Mouse (Mus musculus) cortical plate, adult 2 months (tissue): ENCODE data around the gene Fam19a1. TPM values are rescaled to one million over a fixed set of nuclear protein-coding genes. Genes with fewer than 3 reads are reported as not detected.

Experiments
- H3K27ac ChIP-seq: fragments of 200-500 bp; 2 replicates; pipeline ENCODE4 v1.5.1; 2012; ENCODE audit warnings: low read length, control low read depth, inconsistent platforms; ENCODE audit not compliant: insufficient read depth
- H3K4me1 ChIP-seq: fragments of 200-500 bp; 2 replicates; pipeline ENCODE4 v1.6.1; 2011; ENCODE audit warnings: low read length; ENCODE audit not compliant: control insufficient read depth, insufficient read depth
- H3K4me3 ChIP-seq: fragments of 200-500 bp; 2 replicates; pipeline ENCODE4 v1.5.1; 2011; ENCODE audit warnings: mild to moderate bottlenecking, low read length, control low read depth; ENCODE audit not compliant: insufficient read depth
- CTCF ChIP-seq: fragments of 200-500 bp; IDR thresholded peaks from 2 replicates; pipeline ENCODE4 v1.5.1; 2011; ENCODE audit warnings: mild to moderate bottlenecking, control low read depth, low read length; ENCODE audit not compliant: insufficient read depth; ENCODE audit errors: extremely low read depth
- POLR2A ChIP-seq: fragments of 200-500 bp; IDR thresholded peaks from 2 replicates; pipeline ENCODE4 v1.6.1; 2011; ENCODE audit warnings: mild to moderate bottlenecking, low read length, control low read depth; ENCODE audit not compliant: insufficient read depth; ENCODE audit errors: extremely low read depth
- polyA plus RNA-seq: library from polyadenylated mRNA; depleted of rRNA; stranded (reverse); fragments of >200 nt; gene quantifications from 2 replicates; pipeline ENCODE4 v1.2.3, GENCODE M21; 2012

The Fam19a1 gene
- polyA plus RNA-seq, 1 experiment: 18.8 TPM

GRCm38 (mm10) chr6:96287377-96287776 lies 174.4 kb downstream of the Fam19a1 start:
- Histone ChIP-seq H3K27ac (no peak overlapping the region), H3K4me3 (no peak overlapping the region), H3K4me1 (no peaks in the 10 kb centered on the region)
- TF ChIP-seq CTCF: no peak
- no peak for TF ChIP-seq POLR2A

- TF ChIP-seq CTCF (no peak), POLR2A (no peak)
- Histone ChIP-seq H3K4me1 (no peaks in the 10 kb centered on the region), H3K4me3 (no peak overlapping the region), H3K27ac (no peak overlapping the region)
Measured at GRCm38 (mm10) chr6:96289672-96290071, 176.7 kb downstream of the Fam19a1 start.

DNA sequence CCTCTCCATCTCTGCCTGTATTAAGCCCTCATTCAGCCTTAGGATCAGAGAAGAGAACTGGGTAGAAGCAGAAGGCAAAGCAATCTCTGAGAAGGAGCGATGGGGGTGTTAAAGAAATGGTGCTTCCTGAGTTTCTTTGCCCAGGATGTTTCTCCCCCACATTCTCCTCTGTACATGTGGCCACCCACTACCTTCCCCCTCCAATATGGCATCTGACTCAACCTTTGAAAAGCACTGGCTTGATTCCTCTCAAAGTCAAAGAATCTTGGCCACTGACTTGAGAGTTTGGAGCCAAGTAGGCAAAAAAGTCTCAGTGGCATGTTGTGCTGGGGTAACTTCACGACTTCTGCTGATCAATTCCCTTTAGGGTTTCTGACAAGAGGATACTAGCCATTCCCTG lies 234.5 kb downstream of the Fam19a1 start:
- TF ChIP-seq CTCF: no peak
- TF ChIP-seq POLR2A: no peak
- H3K4me1 ChIP-seq: peaks cover 2% of the 10 kb centered on the region
- no peak overlapping the region for H3K4me3 ChIP-seq
- H3K27ac ChIP-seq: no peak overlapping the region

GRCm38 (mm10) chr6:96349446-96350025 lies 236.6 kb downstream of the Fam19a1 start:
- H3K4me3 ChIP-seq: no peak overlapping the region
- H3K27ac ChIP-seq: no peak overlapping the region
- TF ChIP-seq CTCF (no peak), POLR2A (no peak)
- peaks cover 2% of the 10 kb centered on the region for H3K4me1 ChIP-seq

- TF ChIP-seq CTCF (no peak), POLR2A (no peak)
- no peak overlapping the region for H3K27ac ChIP-seq
- no peaks in the 10 kb centered on the region for H3K4me1 ChIP-seq
- H3K4me3 ChIP-seq: no peak overlapping the region
Measured at GRCm38 (mm10) chr6:96369544-96369943, 256.6 kb downstream of the Fam19a1 start.

GRCm38 (mm10) chr6:96372848-96373247 lies 259.9 kb downstream of the Fam19a1 start:
- no peak overlapping the region for H3K27ac ChIP-seq
- no peak overlapping the region for H3K4me3 ChIP-seq
- TF ChIP-seq CTCF (no peak), POLR2A (no peak)
- no peaks in the 10 kb centered on the region; the same call in 1 of the 2 replicates for H3K4me1 ChIP-seq

DNA sequence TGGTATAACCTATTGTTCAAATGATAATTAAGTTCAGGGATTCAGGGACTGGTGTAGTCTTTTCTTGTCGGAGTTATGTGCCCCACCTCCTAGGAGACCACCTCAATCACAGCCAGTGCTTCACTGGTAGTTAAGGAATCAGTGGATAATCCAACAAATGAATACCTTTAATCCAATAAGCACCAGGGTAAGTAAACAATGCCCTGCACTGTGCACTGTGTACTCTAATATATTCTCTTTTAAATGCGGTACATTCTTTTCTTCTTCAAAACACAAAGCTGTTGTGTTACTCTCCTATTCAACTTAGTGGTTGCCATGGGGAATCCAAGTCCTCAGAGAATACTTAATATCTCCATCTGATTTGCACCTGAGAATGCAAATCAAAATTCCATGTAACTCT lies 260.3 kb downstream of the Fam19a1 start:
- Histone ChIP-seq H3K27ac (no peak overlapping the region), H3K4me1 (no peaks in the 10 kb centered on the region; the same call in 1 of the 2 replicates), H3K4me3 (no peak overlapping the region)
- TF ChIP-seq CTCF (no peak), POLR2A (no peak)

GRCm38 (mm10) chr6:96376773-96377172 lies 263.8 kb downstream of the Fam19a1 start:
- TF ChIP-seq CTCF (no peak), POLR2A (no peak)
- no peak overlapping the region for H3K4me3 ChIP-seq
- no peaks in the 10 kb centered on the region; the same call in 1 of the 2 replicates for H3K4me1 ChIP-seq
- H3K27ac ChIP-seq: no peak overlapping the region

- Histone ChIP-seq H3K4me1 (no peaks in the 10 kb centered on the region; the same call in 1 of the 2 replicates), H3K4me3 (no peak overlapping the region), H3K27ac (no peak overlapping the region)
- TF ChIP-seq POLR2A (no peak), CTCF (no peak)
Measured at GRCm38 (mm10) chr6:96379229-96379628, 266.3 kb downstream of the Fam19a1 start.

- H3K4me1 ChIP-seq: no peaks in the 10 kb centered on the region
- H3K4me3 ChIP-seq: no peak overlapping the region
- TF ChIP-seq POLR2A (no peak), CTCF (no peak)
- no peak overlapping the region for H3K27ac ChIP-seq
Measured at GRCm38 (mm10) chr6:96384441-96384840, 271.5 kb downstream of the Fam19a1 start.

DNA sequence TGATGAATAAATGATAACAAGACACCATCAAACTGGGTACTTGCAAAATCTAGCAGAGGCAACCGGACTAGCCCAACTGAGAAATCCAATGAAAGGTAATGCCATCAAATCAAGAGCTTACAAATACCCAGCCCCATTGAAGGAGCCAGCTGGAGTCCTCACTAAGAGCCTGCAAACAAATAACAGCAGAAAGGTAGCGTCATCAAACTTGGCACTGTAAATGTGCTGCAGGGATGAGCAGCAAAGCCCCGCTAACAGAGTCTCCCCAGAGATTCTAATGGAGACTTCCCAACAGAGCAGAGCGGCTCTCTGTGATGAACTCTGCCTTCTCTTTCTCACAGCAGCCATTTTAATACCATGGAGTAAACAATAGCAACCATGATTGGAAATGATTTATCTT lies 305.9 kb downstream of the Fam19a1 start:
- TF ChIP-seq POLR2A: no peak
- no peak for TF ChIP-seq CTCF
- H3K4me1 ChIP-seq: no peaks in the 10 kb centered on the region
- no peak overlapping the region for H3K27ac ChIP-seq
- H3K4me3 ChIP-seq: no peak overlapping the region
